In genomic region chr13:51156014-51156386, GRCm38 (mm10) we compare ENCODE assay signal across 19 mouse cellular contexts. TPM values are rescaled to one million over a fixed set of nuclear protein-coding genes. Genes with fewer than 3 reads are reported as not detected.
DNase-seq lines count a peak whose midpoint lies in the region; ATAC-seq and TF ChIP-seq lines count a peak whose summit lies in the region.
"Had no signal": no experiment of that assay in that cellular context is flagged by ENCODE, and none has a peak within 500 bp of the region (broad histone marks: within the 10 kb centered on the region; RNA-seq: fewer than 3 reads in every experiment).

No protein-coding gene starts in this region.

- 0 out of 2 replicates have a peak overlapping the region, but pooled peaks have one; percentile 4 for H3K4me3 ChIP-seq in heart, embryonic 15.5 days
- H3K4me3 ChIP-seq in lung, postnatal 0 days (ENCODE audit: low read depth, low read length) = no peak overlapping the region
- H3K4me3 ChIP-seq: limb, embryonic 13.5 days; liver, embryonic 15.5 days; midbrain, embryonic 13.5 days had no signal

- peaks cover 16% of the 10 kb centered on the region; the same call in 1 of the 2 replicates for H3K36me3 ChIP-seq in heart, embryonic 15.5 days
- no peaks in the 10 kb centered on the region for H3K36me3 ChIP-seq in lung, postnatal 0 days (ENCODE audit: insufficient read depth, low read length)

- peaks cover 12% of the 10 kb centered on the region for H3K4me1 ChIP-seq in heart, embryonic 15.5 days (replicated peaks)
- H3K4me1 ChIP-seq in lung, postnatal 0 days (ENCODE audit: insufficient read depth, low read depth, low read length) = no peaks in the 10 kb centered on the region
- H3K4me1 ChIP-seq: limb, embryonic 13.5 days; liver, embryonic 15.5 days; midbrain, embryonic 13.5 days had no signal

- TF ChIP-seq CTCF in lung, postnatal 0 days (IDR thresholded peaks at IDR 0.05) = no peak

- H3K9me3 ChIP-seq in heart, embryonic 15.5 days (replicated peaks) = no peaks in the 10 kb centered on the region
- no peaks in the 10 kb centered on the region for H3K9me3 ChIP-seq in lung, postnatal 0 days (ENCODE audit: low read length)
- H3K9me3 ChIP-seq: G1E; limb, embryonic 13.5 days; liver, embryonic 15.5 days; midbrain, embryonic 13.5 days had no signal

- no peak overlapping the region for H3K9ac ChIP-seq in heart, embryonic 15.5 days
- H3K9ac ChIP-seq in lung, postnatal 0 days (replicated peaks; ENCODE audit: low read depth) = no peak overlapping the region
- H3K9ac ChIP-seq: limb, embryonic 13.5 days; liver, embryonic 15.5 days; midbrain, embryonic 13.5 days had no signal

- H3K27me3 ChIP-seq in heart, embryonic 15.5 days = no peaks in the 10 kb centered on the region
- H3K27me3 ChIP-seq in lung, postnatal 0 days (replicated peaks; ENCODE audit: insufficient read depth, low read length) = no peaks in the 10 kb centered on the region
- H3K27me3 ChIP-seq: limb, embryonic 13.5 days; liver, embryonic 15.5 days; midbrain, embryonic 13.5 days had no signal

- peak overlapping the region; percentile 79 for H3K27ac ChIP-seq in heart, embryonic 15.5 days
- peak overlapping the region; percentile 32; the same call in 1 of the 2 replicates for H3K27ac ChIP-seq in lung, postnatal 0 days (ENCODE audit: low read length)
- H3K27ac ChIP-seq: limb, embryonic 13.5 days; liver, embryonic 15.5 days; midbrain, embryonic 13.5 days had no signal

- DNase-seq in adrenal gland, adult 2 months = peak; percentile 67
- DNase-seq in adrenal gland, postnatal 4 days (ENCODE audit: low spot score in 2 of 2) = no peak
- no peak for DNase-seq in heart, postnatal 25 days (ENCODE audit: low spot score)
- no peak for DNase-seq in lung, postnatal 0 days (ENCODE audit: low spot score)
- no peak for DNase-seq in lung, postnatal 10 days
- DNase-seq in right cerebral cortex, adult 18-20 months = no peak
- no peak for DNase-seq in kidney, adult 11 months
- DNase-seq: cerebellum, adult 9-11 months; gastrocnemius, postnatal 10 days; kidney, adult 2 months; kidney, postnatal 25 days; spleen, adult 18-20 months had no signal

- WGBS in heart, embryonic 15.5 days = 77% methylated on average over 6 of the region's 6 CpGs
- 91% methylated on average over 6 of the region's 6 CpGs for WGBS in lung, postnatal 0 days

- TF ChIP-seq EP300 in lung, postnatal 0 days (IDR thresholded peaks at IDR 0.05) = no peak

- ATAC-seq in heart, embryonic 15.5 days (replicated peaks; ENCODE audit: insufficient number of reproducible peaks, insufficient read depth, low FRiP score, low read depth) = peak; percentile 50; the same call in 1 of the 2 replicates
- no peak for ATAC-seq in lung, postnatal 0 days
- ATAC-seq: CD4-positive, CD25-positive, alpha-beta regulatory T cell, adult 4 months; midbrain, embryonic 13.5 days had no signal

- intact Hi-C loops in heart, postnatal 25 days (cut with DNase I) = no loop called here

- peak overlapping the region; percentile 31 for H3K4me2 ChIP-seq in heart, embryonic 15.5 days
- no peak overlapping the region for H3K4me2 ChIP-seq in lung, postnatal 0 days (replicated peaks; ENCODE audit: low read depth, low read length)
- H3K4me2 ChIP-seq: limb, embryonic 13.5 days; liver, embryonic 15.5 days; midbrain, embryonic 13.5 days had no signal

RNA-seq across cellular contexts. Expression of gene Nxnl2, which starts 14.8 kb away (rescaled TPM):
- under 1 TPM; 0.62 to 0.63 TPM for total RNA-seq in adrenal gland, adult 2 months (2021)
- polyA plus RNA-seq in adrenal gland, adult 2 months (2012; rRNA removed) = 0.24 and 0.62 TPM in 2 replicates
- 1 to 10 TPM; 1.2 to 1.4 TPM for total RNA-seq in adrenal gland, postnatal 4 days (2021)
- 1.7 and 2.2 TPM in 2 replicates for polyA plus RNA-seq in heart, embryonic 15.5 days (2015; fragmentation: Nextera tagmentation; extraction: Ambion mirVana)
- total RNA-seq in heart, postnatal 25 days (2021) = 1 to 10 TPM in 1 of 2 experiments, under 1 TPM in 1; 0.62 to 1.1 TPM
- polyA plus RNA-seq in lung, postnatal 0 days (2015; fragmentation: Nextera tagmentation; extraction: Ambion mirVana) = 1.0 and 1.3 TPM in 2 replicates
- total RNA-seq: megakaryocyte progenitor cell, adult 5-6 weeks had no signal
- polyA plus RNA-seq: G1E had no signal

RNA-seq across cellular contexts. Expression of gene Spin1, which starts 55.3 kb away (rescaled TPM):
- total RNA-seq in adrenal gland, adult 2 months (2021) = 10 to 100 TPM; 54.1 to 67.6 TPM
- 8.2 and 8.5 TPM in 2 replicates for polyA plus RNA-seq in adrenal gland, adult 2 months (2012; rRNA removed)
- 100 to 1,000 TPM; 104 to 105 TPM for total RNA-seq in adrenal gland, postnatal 4 days (2021)
- 45.1 and 51.6 TPM in 2 replicates for polyA plus RNA-seq in heart, embryonic 15.5 days (2015; fragmentation: Nextera tagmentation; extraction: Ambion mirVana)
- total RNA-seq in heart, postnatal 25 days (2021) = 10 to 100 TPM; 30.0 to 33.4 TPM
- 40.6 and 46.5 TPM in 2 replicates for polyA plus RNA-seq in lung, postnatal 0 days (2015; fragmentation: Nextera tagmentation; extraction: Ambion mirVana)
